Mouse (Mus musculus): Measurements from ENCODE around the gene Tbp. TPM values are rescaled to one million over a fixed set of nuclear protein-coding genes. Genes with fewer than 3 reads are reported as not detected.
A peak's percentile ranks its signal among the peaks of the same experiment; 100 is the strongest.
"Not testable (repeated sequence)": the region's sequence is repeated elsewhere in the genome, so short reads cannot be mapped to it uniquely, and the experiment has no call there.

Tbp gene
- total and polyA plus RNA-seq, 2 experiments from 2014 or later, result 43.2 to 43.5 TPM

- no peak for ATAC-seq (ENCODE audit: low FRiP score)
These were observed 30.5 kb downstream of the Tbp start for GRCm38 (mm10) chr17:15530141-15530540.

GRCm38 (mm10) chr17:15535162-15535800 is 35.6 kb downstream of the Tbp start:
- Histone ChIP-seq H3K36me3 (ENCODE audit: insufficient read depth, low read length) (no peaks in the 10 kb centered on the region), H3K27me3 (ENCODE audit: insufficient read depth, low read length) (no peaks in the 10 kb centered on the region), H3K9me3 (ENCODE audit: low read length) (no peaks in the 10 kb centered on the region), H3K4me1 (ENCODE audit: insufficient read depth, low read length) (no peaks in the 10 kb centered on the region), H3K9ac (replicated peaks; ENCODE audit: low read length, poor library complexity, severe bottlenecking) (no peak overlapping the region), H3K4me3 (ENCODE audit: low read depth, low read length) (no peak overlapping the region), H3K4me2 (ENCODE audit: low read depth, low read length, poor library complexity, severe bottlenecking) (no peak overlapping the region), H3K27ac (ENCODE audit: low read depth, low read length) (no peak overlapping the region)
- no peak for DNase-seq (ENCODE audit: low spot score)
- no peak for TF ChIP-seq CTCF (IDR thresholded peaks at IDR 0.05)
- no peak for ATAC-seq (ENCODE audit: low FRiP score)
- WGBS, result 72% methylated on average over 11 of the region's 11 CpGs

More at GRCm38 (mm10) chr17:15530141-15530540, 30.5 kb downstream of the Tbp start:
- no peak overlapping the region for H3K4me2 ChIP-seq (ENCODE audit: low read depth, low read length, poor library complexity, severe bottlenecking)
- H3K27me3 ChIP-seq (ENCODE audit: insufficient read depth, low read length), result no peaks in the 10 kb centered on the region
- no peak overlapping the region for H3K4me3 ChIP-seq (ENCODE audit: low read depth, low read length)
- 0% methylated on average over 5 of the region's 5 CpGs for WGBS
- H3K9ac ChIP-seq (replicated peaks; ENCODE audit: low read length, poor library complexity, severe bottlenecking), result no peak overlapping the region
- TF ChIP-seq CTCF (IDR thresholded peaks at IDR 0.05), result peak; percentile 72
- no peaks in the 10 kb centered on the region for H3K9me3 ChIP-seq (ENCODE audit: low read length)
- no peak overlapping the region for H3K27ac ChIP-seq (ENCODE audit: low read depth, low read length)
- peaks cover 4% of the 10 kb centered on the region; the same call in 1 of the 2 replicates for H3K4me1 ChIP-seq (ENCODE audit: insufficient read depth, low read length)
- DNase-seq (ENCODE audit: low spot score), result peak; percentile 74
- no peaks in the 10 kb centered on the region for H3K36me3 ChIP-seq (ENCODE audit: insufficient read depth, low read length)

- 18% methylated on average over 8 of the region's 8 CpGs for WGBS
- Histone ChIP-seq H3K9ac (replicated peaks; ENCODE audit: low read length, poor library complexity, severe bottlenecking) (0 out of 2 replicates have a peak overlapping the region, but pooled peaks have one; percentile 39), H3K4me2 (ENCODE audit: low read depth, low read length, poor library complexity, severe bottlenecking) (peak overlapping the region; percentile 98), H3K27me3 (ENCODE audit: insufficient read depth, low read length) (no peaks in the 10 kb centered on the region), H3K4me1 (ENCODE audit: insufficient read depth, low read length) (no peaks in the 10 kb centered on the region), H3K27ac (ENCODE audit: low read depth, low read length) (no peak overlapping the region), H3K9me3 (ENCODE audit: low read length) (no peaks in the 10 kb centered on the region), H3K36me3 (ENCODE audit: insufficient read depth, low read length) (no peaks in the 10 kb centered on the region), H3K4me3 (ENCODE audit: low read depth, low read length) (peak overlapping the region; percentile 47)
- DNase-seq (ENCODE audit: low spot score) (no peak), ATAC-seq (ENCODE audit: low FRiP score) (no peak)
- no peak for TF ChIP-seq CTCF (IDR thresholded peaks at IDR 0.05)
These were observed 36.3 kb downstream of the Tbp start for GRCm38 (mm10) chr17:15535943-15536342.

GRCm38 (mm10) chr17:15536457-15536904 is 36.8 kb downstream of the Tbp start:
- under 1% methylated on average over 33 of the region's 33 CpGs for WGBS

GRCm38 (mm10) chr17:15540309-15540708 is 40.6 kb downstream of the Tbp start:
- H3K4me3 ChIP-seq (ENCODE audit: low read depth, low read length), result no peak overlapping the region
- no peaks in the 10 kb centered on the region for H3K36me3 ChIP-seq (ENCODE audit: insufficient read depth, low read length)
- H3K27ac ChIP-seq (ENCODE audit: low read depth, low read length), result no peak overlapping the region
- H3K9me3 ChIP-seq (ENCODE audit: low read length), result no peaks in the 10 kb centered on the region
- no peaks in the 10 kb centered on the region for H3K4me1 ChIP-seq (ENCODE audit: insufficient read depth, low read length)
- no peaks in the 10 kb centered on the region for H3K27me3 ChIP-seq (ENCODE audit: insufficient read depth, low read length)
- TF ChIP-seq CTCF (IDR thresholded peaks at IDR 0.05), result no peak
- ATAC-seq (ENCODE audit: low FRiP score) (no peak), DNase-seq (ENCODE audit: low spot score) (no peak)
- WGBS, result 64% methylated on average over 4 of the region's 4 CpGs
- no peak overlapping the region for H3K9ac ChIP-seq (replicated peaks; ENCODE audit: low read length, poor library complexity, severe bottlenecking)
- H3K4me2 ChIP-seq (ENCODE audit: low read depth, low read length, poor library complexity, severe bottlenecking), result no peak overlapping the region

More at GRCm38 (mm10) chr17:15536457-15536904, 36.8 kb downstream of the Tbp start:
- ATAC-seq (ENCODE audit: low FRiP score) (0 out of 2 replicates have a peak, but pooled peaks have one; percentile 10), DNase-seq (ENCODE audit: low spot score) (no peak)
- Histone ChIP-seq H3K9me3 (ENCODE audit: low read length) (no peaks in the 10 kb centered on the region), H3K9ac (replicated peaks; ENCODE audit: low read length, poor library complexity, severe bottlenecking) (peak overlapping the region; percentile 39; the same call in 1 of the 2 replicates), H3K27me3 (ENCODE audit: insufficient read depth, low read length) (no peaks in the 10 kb centered on the region), H3K4me3 (ENCODE audit: low read depth, low read length) (peak overlapping the region; percentile 47), H3K36me3 (ENCODE audit: insufficient read depth, low read length) (no peaks in the 10 kb centered on the region), H3K27ac (ENCODE audit: low read depth, low read length) (no peak overlapping the region), H3K4me2 (ENCODE audit: low read depth, low read length, poor library complexity, severe bottlenecking) (peak overlapping the region; percentile 98), H3K4me1 (ENCODE audit: insufficient read depth, low read length) (no peaks in the 10 kb centered on the region)
- TF ChIP-seq CTCF (IDR thresholded peaks at IDR 0.05), result no peak

- not testable (repeated sequence) for H3K9me3 ChIP-seq (ENCODE audit: low read length); H3K4me1 ChIP-seq (ENCODE audit: insufficient read depth, low read length); H3K27ac ChIP-seq (ENCODE audit: low read depth, low read length); H3K4me2 ChIP-seq (ENCODE audit: low read depth, low read length, poor library complexity, severe bottlenecking); H3K27me3 ChIP-seq (ENCODE audit: insufficient read depth, low read length); ATAC-seq (ENCODE audit: low FRiP score); DNase-seq (ENCODE audit: low spot score); H3K36me3 ChIP-seq (ENCODE audit: insufficient read depth, low read length); H3K9ac ChIP-seq (replicated peaks; ENCODE audit: low read length, poor library complexity, severe bottlenecking); H3K4me3 ChIP-seq (ENCODE audit: low read depth, low read length)
- WGBS, result 80% methylated on average over 4 of the region's 4 CpGs
These were observed 44.2 kb downstream of the Tbp start for GRCm38 (mm10) chr17:15543868-15544267.
